Mouse (Mus musculus): ENCODE results near the gene Slc35a2. TPM values are rescaled to one million over a fixed set of nuclear protein-coding genes. Genes with fewer than 3 reads are reported as not detected.
"Not testable (repeated sequence)": the region's sequence is repeated elsewhere in the genome, so short reads cannot be mapped to it uniquely, and the experiment has no call there.

Gene Slc35a2
- polyA plus RNA-seq, 1 experiment from 2014 or later, result 25.9 TPM

- H3K27me3 ChIP-seq (ENCODE audit: insufficient read depth, low read length), result no peaks in the 10 kb centered on the region
- H3K4me3 ChIP-seq (replicated peaks; ENCODE audit: low read depth, low read length), result peak within 1 kb of the TSS; percentile 53
- WGBS, result 25% methylated on average over 61 of the region's 62 CpGs
- ATAC-seq (replicated peaks; ENCODE audit: low FRiP score, low read depth), result peak; percentile 97
- peak within 1 kb of the TSS; percentile 82 for H3K27ac ChIP-seq
- no peaks in the 10 kb centered on the region for H3K36me3 ChIP-seq (ENCODE audit: insufficient read depth, low read length)
- peak within 1 kb of the TSS; percentile 55 for H3K4me2 ChIP-seq (ENCODE audit: low read length)
- peak within 1 kb of the TSS; percentile 58; the same call in 1 of the 2 replicates for H3K9ac ChIP-seq (ENCODE audit: low read depth, low read length)
- H3K9me3 ChIP-seq (replicated peaks; ENCODE audit: low read length), result no peaks in the 10 kb centered on the region
- H3K4me1 ChIP-seq (replicated peaks; ENCODE audit: insufficient read depth, low read length), result no peaks in the 10 kb centered on the region
- TF ChIP-seq CTCF (IDR thresholded peaks at IDR 0.05; ENCODE audit: low read depth), result no peak
- peak; percentile 95 for DNase-seq (ENCODE audit: low spot score)
Observed at GRCm38 (mm10) chrX:7898880-7899874, 15.3 kb downstream of the Slc35a2 start, which contains the start of the genes Pqbp1 and Timm17b. Gene Pqbp1, minus strand, starts transcription at chrX:7899269. Gene Timm17b, plus strand, starts transcription at chrX:7899357.

- Histone ChIP-seq H3K4me3 (replicated peaks; ENCODE audit: low read depth, low read length) (no peak overlapping the region), H3K9ac (ENCODE audit: low read depth, low read length) (no peak overlapping the region), H3K4me2 (ENCODE audit: low read length) (no peak overlapping the region), H3K27ac (no peak overlapping the region), H3K9me3 (replicated peaks; ENCODE audit: low read length) (no peaks in the 10 kb centered on the region), H3K36me3 (ENCODE audit: insufficient read depth, low read length) (no peaks in the 10 kb centered on the region), H3K4me1 (replicated peaks; ENCODE audit: insufficient read depth, low read length) (no peaks in the 10 kb centered on the region), H3K27me3 (ENCODE audit: insufficient read depth, low read length) (no peaks in the 10 kb centered on the region)
- no peak for DNase-seq (ENCODE audit: low spot score)
- no peak for ATAC-seq (replicated peaks; ENCODE audit: low FRiP score, low read depth)
- no peak for TF ChIP-seq CTCF (IDR thresholded peaks at IDR 0.05; ENCODE audit: low read depth)
- WGBS, result 85% methylated on average over 5 of the region's 5 CpGs
Observed at GRCm38 (mm10) chrX:7904441-7904840, 20.6 kb downstream of the Slc35a2 start.

GRCm38 (mm10) chrX:7907735-7908134 is 23.9 kb downstream of the Slc35a2 start, which contains the start of gene Gm10491:
Gene Gm10491, minus strand, starts transcription at chrX:7907835.
- no peak within 1 kb of the TSS for H3K9ac ChIP-seq (ENCODE audit: low read depth, low read length)
- no peak within 1 kb of the TSS for H3K27ac ChIP-seq
- H3K27me3 ChIP-seq (ENCODE audit: insufficient read depth, low read length), result no peaks in the 10 kb centered on the region
- H3K4me2 ChIP-seq (ENCODE audit: low read length), result no peak within 1 kb of the TSS
- no peaks in the 10 kb centered on the region for H3K4me1 ChIP-seq (replicated peaks; ENCODE audit: insufficient read depth, low read length)
- no peaks in the 10 kb centered on the region for H3K36me3 ChIP-seq (ENCODE audit: insufficient read depth, low read length)
- H3K4me3 ChIP-seq (replicated peaks; ENCODE audit: low read depth, low read length), result no peak within 1 kb of the TSS
- no peaks in the 10 kb centered on the region for H3K9me3 ChIP-seq (replicated peaks; ENCODE audit: low read length)
- 83% methylated on average over 5 of the region's 5 CpGs for WGBS
- no peak for DNase-seq (ENCODE audit: low spot score)
- no peak for ATAC-seq (replicated peaks; ENCODE audit: low FRiP score, low read depth)
- TF ChIP-seq CTCF (IDR thresholded peaks at IDR 0.05; ENCODE audit: low read depth), result no peak

- H3K27ac ChIP-seq; DNase-seq (ENCODE audit: low spot score); H3K9ac ChIP-seq (ENCODE audit: low read depth, low read length); H3K4me2 ChIP-seq (ENCODE audit: low read length); H3K9me3 ChIP-seq (replicated peaks; ENCODE audit: low read length); H3K4me1 ChIP-seq (replicated peaks; ENCODE audit: insufficient read depth, low read length); H3K36me3 ChIP-seq (ENCODE audit: insufficient read depth, low read length); H3K4me3 ChIP-seq (replicated peaks; ENCODE audit: low read depth, low read length); ATAC-seq (replicated peaks; ENCODE audit: low FRiP score, low read depth); H3K27me3 ChIP-seq (ENCODE audit: insufficient read depth, low read length): not testable (repeated sequence)
- 81% methylated on average over 4 of the region's 4 CpGs for WGBS
Observed at GRCm38 (mm10) chrX:7909242-7909641, 25.4 kb downstream of the Slc35a2 start, which contains the start of gene Gm10490. Gene Gm10490, plus strand, starts transcription at chrX:7909542.

- no peak for TF ChIP-seq CTCF (IDR thresholded peaks at IDR 0.05; ENCODE audit: low read depth)
- H3K4me2 ChIP-seq (ENCODE audit: low read length), result no peak overlapping the region
- ATAC-seq (replicated peaks; ENCODE audit: low FRiP score, low read depth) (no peak), DNase-seq (ENCODE audit: low spot score) (no peak)
- no peak overlapping the region for H3K4me3 ChIP-seq (replicated peaks; ENCODE audit: low read depth, low read length)
- no peaks in the 10 kb centered on the region for H3K27me3 ChIP-seq (ENCODE audit: insufficient read depth, low read length)
- WGBS, result 63% methylated on average over 6 of the region's 6 CpGs
- H3K9ac ChIP-seq (ENCODE audit: low read depth, low read length), result no peak overlapping the region
- no peaks in the 10 kb centered on the region for H3K4me1 ChIP-seq (replicated peaks; ENCODE audit: insufficient read depth, low read length)
- H3K27ac ChIP-seq, result no peak overlapping the region
- H3K9me3 ChIP-seq (replicated peaks; ENCODE audit: low read length), result no peaks in the 10 kb centered on the region
- H3K36me3 ChIP-seq (ENCODE audit: insufficient read depth, low read length), result no peaks in the 10 kb centered on the region
Observed at GRCm38 (mm10) chrX:7910473-7910872, 26.6 kb downstream of the Slc35a2 start.

- H3K9me3 ChIP-seq (replicated peaks; ENCODE audit: low read length); H3K4me2 ChIP-seq (ENCODE audit: low read length); H3K9ac ChIP-seq (ENCODE audit: low read depth, low read length); ATAC-seq (replicated peaks; ENCODE audit: low FRiP score, low read depth); H3K4me3 ChIP-seq (replicated peaks; ENCODE audit: low read depth, low read length); H3K36me3 ChIP-seq (ENCODE audit: insufficient read depth, low read length); H3K27ac ChIP-seq; H3K27me3 ChIP-seq (ENCODE audit: insufficient read depth, low read length); DNase-seq (ENCODE audit: low spot score); H3K4me1 ChIP-seq (replicated peaks; ENCODE audit: insufficient read depth, low read length): not testable (repeated sequence)
- TF ChIP-seq CTCF (IDR thresholded peaks at IDR 0.05; ENCODE audit: low read depth), result peak; percentile 49
- WGBS, result 36% methylated on average over 3 of the region's 3 CpGs
Observed at GRCm38 (mm10) chrX:7915669-7916068, 31.8 kb downstream of the Slc35a2 start.

All from kidney, postnatal 0 days (tissue).